Mouse (Mus musculus) testis, adult 2 months (tissue): ENCODE data around the gene 4930579G24Rik.

ENCODE experiments used
- CTCF ChIP-seq: fragments of 200-500 bp; IDR thresholded peaks from 2 replicates; pipeline ENCODE4 v1.5.1; 2012; ENCODE audit warnings: low read depth, mild to moderate bottlenecking, inconsistent platforms, low read length, moderate library complexity; ENCODE audit not compliant: control insufficient read depth, insufficient read depth, insufficient replicate concordance
- POLR2A ChIP-seq: fragments of 200-500 bp; IDR thresholded peaks from 2 replicates; pipeline ENCODE4 v1.6.1; 2012; ENCODE audit warnings: low read depth, mild to moderate bottlenecking, inconsistent platforms, low read length, moderate library complexity; ENCODE audit not compliant: control insufficient read depth

GRCm38 (mm10) chr3:79673082-79673481 is 44.2 kb downstream of the 4930579G24Rik start:
- TF ChIP-seq CTCF: no peak
- no peak for TF ChIP-seq POLR2A
